Mouse (Mus musculus) thymus, adult 2 months (tissue): ENCODE measurements around the gene Adamts4. TPM values are rescaled to one million over a fixed set of nuclear protein-coding genes. Genes with fewer than 3 reads are reported as not detected.

ENCODE experiments used
- DNase-seq: peaks from one replicate; pipeline ENCODE4 v3.0.0; 2021
- H3K27ac ChIP-seq: fragments of 200-500 bp; 2 replicates; pipeline ENCODE4 v1.5.1; 2012; ENCODE audit warnings: low read length, control low read depth; ENCODE audit not compliant: control insufficient read depth, insufficient read depth
- H3K27me3 ChIP-seq: fragments of 200-500 bp; 2 replicates; pipeline ENCODE4 v1.6.1; 2012; ENCODE audit warnings: mild to moderate bottlenecking, low read length, moderate library complexity, mixed read lengths; ENCODE audit not compliant: control insufficient read depth, insufficient read depth
- H3K36me3 ChIP-seq: fragments of 200-500 bp; 2 replicates; pipeline ENCODE4 v1.6.1; 2012; ENCODE audit warnings: mild to moderate bottlenecking, low read length, moderate library complexity; ENCODE audit not compliant: control insufficient read depth, insufficient read depth
- H3K4me1 ChIP-seq: fragments of 200-500 bp; replicated peaks from 2 replicates; pipeline ENCODE4 v1.6.1; 2012; ENCODE audit warnings: low read length; ENCODE audit not compliant: control insufficient read depth, insufficient read depth
- H3K4me3 ChIP-seq: fragments of 200-500 bp; 2 replicates; pipeline ENCODE4 v1.5.1; 2012; ENCODE audit warnings: mild to moderate bottlenecking, low read length, control low read depth, moderate library complexity; ENCODE audit not compliant: control insufficient read depth, insufficient read depth
- CTCF ChIP-seq: fragments of 200-500 bp; IDR thresholded peaks from 2 replicates; pipeline ENCODE4 v1.5.1; 2012; ENCODE audit warnings: mild to moderate bottlenecking, control low read depth, low read length, moderate library complexity, borderline replicate concordance; ENCODE audit not compliant: control insufficient read depth, poor library complexity, insufficient read depth; ENCODE audit errors: extremely low read depth
- POLR2A ChIP-seq: fragments of 200-500 bp; IDR thresholded peaks from 2 replicates; pipeline ENCODE4 v1.6.1; 2012; ENCODE audit warnings: mild to moderate bottlenecking, low read length, control low read depth, moderate library complexity; ENCODE audit not compliant: control insufficient read depth, poor library complexity, insufficient read depth; ENCODE audit errors: extremely low read depth
- WGBS: fragments of 180-500 bp; shearing (Covaris S2); methylation state at CpG from one replicate; pipeline ENCODE4 v1.1.7; 2018; 5-methylcytosine and 5-hydroxymethylcytosine counted together
- polyA plus RNA-seq: library from polyadenylated mRNA; depleted of rRNA; stranded (reverse); fragments of >200 nt; gene quantifications from 2 replicates; pipeline ENCODE4 v1.2.3, GENCODE M21; 2012

Gene Adamts4
- polyA plus RNA-seq, 1 experiment = 0.90 TPM

DNA sequence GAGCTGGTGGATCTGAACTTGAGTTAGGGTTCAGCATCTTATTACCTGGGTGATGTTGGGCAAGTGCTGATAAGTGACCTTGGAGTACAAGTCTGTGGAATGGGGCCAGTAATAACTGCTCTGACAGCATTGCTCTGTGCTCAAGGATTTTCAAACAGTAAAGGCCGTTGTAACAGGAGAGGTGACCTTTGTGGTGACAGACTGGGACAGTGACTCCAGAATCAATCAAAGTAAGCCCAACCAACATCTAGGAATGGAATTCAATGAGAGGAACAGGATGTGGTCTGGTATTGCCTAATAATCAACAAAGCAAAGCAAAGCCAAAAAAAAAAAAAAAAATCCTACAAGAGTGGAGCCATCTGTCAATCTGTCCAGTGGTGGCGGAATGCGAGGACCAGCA lies 10.1 kb downstream of the Adamts4 start:
- DNase-seq = no peak
- TF ChIP-seq POLR2A (no peak), CTCF (no peak)

DNA sequence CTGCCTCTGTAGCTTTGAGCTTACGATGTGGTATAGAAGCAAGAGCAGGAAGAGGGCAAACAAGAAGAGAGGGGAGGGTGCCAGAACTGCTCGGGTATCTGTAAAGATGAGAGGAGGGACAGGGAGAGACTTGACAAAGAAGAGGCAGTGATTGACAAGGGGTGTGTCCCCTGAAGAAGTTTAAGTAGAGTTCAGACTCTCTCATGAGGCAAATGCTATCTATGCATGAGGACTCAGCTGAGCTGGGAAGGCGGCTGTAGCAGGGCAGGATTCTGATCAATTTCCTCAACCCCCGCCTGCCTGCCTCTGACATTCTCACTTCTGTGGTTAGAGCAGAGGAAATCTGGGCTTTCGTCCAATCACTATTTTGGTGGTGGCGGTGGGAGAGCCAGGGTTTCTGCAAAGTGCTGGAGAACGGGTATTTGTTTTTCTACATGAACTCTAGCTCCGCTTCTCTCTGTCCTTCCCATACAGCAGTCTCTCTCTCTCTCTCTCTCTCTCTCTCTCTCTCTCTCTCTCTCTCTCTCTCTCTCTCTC lies 12.4 kb downstream of the Adamts4 start:
- no peak for TF ChIP-seq CTCF
- no peak for TF ChIP-seq POLR2A
- 0 out of 2 replicates have a peak, but pooled peaks cover 2% of the 10 kb centered on the region for H3K4me1 ChIP-seq
- no peak overlapping the region for H3K27ac ChIP-seq
- no peak for DNase-seq
- 1% methylated on average over 8 of the region's 8 CpGs for whole genome bisulfite sequencing
- H3K36me3 ChIP-seq = no peaks in the 10 kb centered on the region
- H3K27me3 ChIP-seq = no peaks in the 10 kb centered on the region
- H3K4me3 ChIP-seq = no peak overlapping the region

More for the DNA sequence above, 10.1 kb downstream of the Adamts4 start:
- WGBS = 85% methylated on average over 3 of the region's 3 CpGs
- Histone ChIP-seq H3K36me3 (no peaks in the 10 kb centered on the region), H3K4me1 (0 out of 2 replicates have a peak, but pooled peaks cover 2% of the 10 kb centered on the region), H3K27me3 (no peaks in the 10 kb centered on the region), H3K27ac (no peak overlapping the region), H3K4me3 (no peak overlapping the region)

DNA sequence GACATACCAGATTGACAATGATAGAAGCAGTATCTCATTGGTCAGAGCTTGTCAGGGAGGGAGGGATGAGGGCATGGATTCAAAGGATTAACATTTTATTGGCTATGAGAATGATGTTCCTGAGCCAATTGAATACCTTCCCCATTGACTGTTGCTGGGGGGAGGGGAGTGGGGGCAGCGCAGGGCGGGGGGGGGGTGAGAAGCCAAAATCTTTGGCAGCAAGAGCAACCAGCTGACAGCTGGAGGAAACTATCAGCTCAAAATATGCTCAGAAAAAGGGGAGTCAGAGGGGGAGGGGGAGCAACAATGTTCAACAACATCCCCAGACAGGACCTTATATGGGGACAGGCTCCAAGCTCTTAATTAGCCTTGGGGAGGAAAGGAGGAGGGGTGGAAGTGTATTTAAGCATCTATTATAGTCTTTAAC lies 13.0 kb downstream of the Adamts4 start:
- H3K27ac ChIP-seq = no peak overlapping the region
- H3K4me1 ChIP-seq = 0 out of 2 replicates have a peak, but pooled peaks cover 2% of the 10 kb centered on the region
- TF ChIP-seq CTCF (no peak), POLR2A (no peak)
- no peaks in the 10 kb centered on the region for H3K36me3 ChIP-seq
- H3K4me3 ChIP-seq = no peak overlapping the region
- DNase-seq = no peak
- 3% methylated on average over 2 of the region's 2 CpGs for WGBS
- no peaks in the 10 kb centered on the region for H3K27me3 ChIP-seq

DNA sequence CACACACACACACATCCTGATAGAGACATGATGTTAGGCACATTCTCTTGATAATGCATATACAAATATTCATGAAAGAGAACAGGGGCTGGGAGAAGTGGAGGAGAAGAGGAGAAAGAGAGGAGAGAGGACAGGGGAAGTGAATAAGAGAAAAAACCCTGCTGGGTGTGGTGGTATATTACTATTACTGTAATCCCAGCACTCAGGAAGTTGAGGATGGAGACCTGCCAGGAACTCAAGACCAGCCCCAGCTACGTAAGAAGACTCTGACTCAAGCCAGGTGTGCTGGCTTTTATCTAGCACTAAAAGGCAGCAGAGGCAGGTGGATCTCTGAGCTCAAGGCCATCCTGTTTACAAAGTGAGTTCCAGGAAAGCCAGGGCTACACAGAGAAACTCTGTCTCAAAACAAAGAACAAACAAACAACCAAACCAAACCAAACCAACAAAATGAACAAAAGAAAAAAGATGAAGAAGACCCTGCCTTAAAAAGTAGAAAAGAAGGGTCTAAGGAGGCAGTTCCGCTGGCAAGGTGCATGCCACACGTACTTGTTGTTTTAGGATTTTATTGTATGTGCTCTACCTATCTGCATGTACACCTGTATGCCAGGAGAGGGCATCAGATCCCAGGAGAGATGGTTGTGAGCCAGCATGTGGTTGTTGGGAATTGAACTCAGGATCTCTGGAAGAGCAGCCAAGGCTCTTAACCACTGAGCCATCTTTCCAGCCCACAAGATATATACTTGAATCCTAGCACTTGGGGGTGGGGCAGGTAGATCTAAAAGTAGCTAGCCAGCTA lies 13.6 kb downstream of the Adamts4 start:
- H3K4me1 ChIP-seq = 0 out of 2 replicates have a peak, but pooled peaks cover 2% of the 10 kb centered on the region
- H3K27ac ChIP-seq = no peak overlapping the region
- no peaks in the 10 kb centered on the region for H3K36me3 ChIP-seq
- 67% methylated on average over 3 of the region's 3 CpGs for WGBS
- no peak overlapping the region for H3K4me3 ChIP-seq
- no peak for TF ChIP-seq CTCF
- no peak for TF ChIP-seq POLR2A
- no peaks in the 10 kb centered on the region for H3K27me3 ChIP-seq
- no peak for DNase-seq

DNA sequence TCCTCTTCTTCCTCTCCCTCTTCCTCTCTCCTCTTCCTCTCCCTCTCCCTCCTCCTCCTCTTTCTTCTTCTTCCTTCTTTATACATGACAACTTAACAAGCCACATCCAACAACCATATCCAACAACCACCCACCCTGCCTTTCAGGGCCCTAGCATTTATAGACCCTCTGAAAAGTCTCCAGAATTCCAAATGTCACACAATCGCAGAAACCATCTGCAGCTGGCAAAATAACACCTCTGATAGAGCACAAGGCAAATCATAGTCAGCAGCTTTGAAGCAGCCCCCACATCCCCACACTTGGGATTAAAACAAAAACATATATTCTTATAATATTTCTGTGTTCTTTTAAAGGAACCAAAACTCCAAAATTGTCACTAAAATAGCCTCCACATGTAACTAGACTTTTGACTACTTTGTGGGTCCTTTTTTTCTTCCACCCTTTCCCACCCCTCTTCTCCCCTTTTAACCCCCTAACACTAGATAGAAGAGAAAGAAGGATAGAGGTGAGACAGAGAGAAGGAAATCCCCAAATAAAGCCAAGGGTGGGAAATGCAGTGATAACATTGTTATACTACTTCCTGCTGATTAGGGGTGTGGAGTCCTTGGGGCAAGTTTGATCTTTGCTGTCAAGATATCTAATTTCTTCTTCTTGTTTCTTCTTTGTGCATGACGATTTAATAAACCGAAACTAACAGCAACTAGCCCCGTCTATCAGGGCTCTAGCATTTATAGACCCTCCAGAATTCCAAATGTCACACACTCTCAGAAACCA lies 15.9 kb downstream of the Adamts4 start:
- DNase-seq = no peak
- H3K27ac ChIP-seq = no peak overlapping the region
- no peaks in the 10 kb centered on the region for H3K36me3 ChIP-seq
- WGBS = 46% methylated on average over 4 of the region's 4 CpGs
- H3K4me1 ChIP-seq = peaks cover 9% of the 10 kb centered on the region
- TF ChIP-seq POLR2A = no peak
- no peak for TF ChIP-seq CTCF
- H3K27me3 ChIP-seq = no peaks in the 10 kb centered on the region
- no peak overlapping the region for H3K4me3 ChIP-seq

DNA sequence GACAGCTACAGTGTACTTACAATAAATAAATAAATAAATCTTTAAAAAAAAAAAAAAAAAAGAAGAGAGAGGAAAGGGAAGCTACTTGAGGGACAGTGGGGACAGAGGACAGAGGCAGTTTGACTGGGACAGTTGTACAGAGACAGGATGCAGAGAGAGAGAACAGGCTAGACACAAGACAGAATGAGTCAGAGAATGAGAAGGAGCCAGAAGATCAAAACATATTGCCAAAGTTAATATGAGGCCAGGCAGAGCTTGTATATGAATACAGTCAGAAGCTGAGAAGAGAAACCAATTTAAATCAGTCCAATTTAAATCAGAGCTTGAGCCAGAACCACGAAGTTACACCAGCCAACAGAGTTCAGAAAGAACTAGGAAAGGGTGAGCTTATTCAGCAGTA lies 18.1 kb downstream of the Adamts4 start:
- H3K4me3 ChIP-seq = no peak overlapping the region
- H3K4me1 ChIP-seq = peaks cover 13% of the 10 kb centered on the region
- no peak for DNase-seq
- H3K27me3 ChIP-seq = no peaks in the 10 kb centered on the region
- H3K36me3 ChIP-seq = no peaks in the 10 kb centered on the region
- no peak for TF ChIP-seq POLR2A
- TF ChIP-seq CTCF = no peak
- no peak overlapping the region for H3K27ac ChIP-seq
- 68% methylated on average over 1 of the region's 1 CpGs for WGBS
